Mouse (Mus musculus) hindbrain, postnatal 0 days (tissue): ENCODE measurements at regions not wholly inside any gene's neighbourhood (a gene's known extent, or its start where the extent isn't known, plus 50 kb on each side); places are given as distances from the start of the nearest gene placed in this dataset.

Experiments used
- ATAC-seq: fragments of 200-750 bp; cut with Nextera tagmentation; 2 replicates; pipeline ENCODE4 v1.8.0; 2017; ENCODE audit warnings: mild to moderate bottlenecking, moderate TSS enrichment, moderate library complexity
- DNase-seq: peaks from one replicate; pipeline ENCODE4 v3.0.0-alpha.2; 2015; ENCODE audit warnings: low spot score
- H3K27ac ChIP-seq: fragments of 300-500 bp; sonication (generic); 2 replicates; pipeline ENCODE4 v1.5.1; 2014; ENCODE audit warnings: mild to moderate bottlenecking
- H3K27me3 ChIP-seq: fragments of 300-500 bp; sonication (generic); 2 replicates; pipeline ENCODE4 v1.6.1; 2014; ENCODE audit warnings: low read length, mixed read lengths; ENCODE audit not compliant: insufficient read depth
- H3K36me3 ChIP-seq: fragments of 300-500 bp; sonication (generic); 2 replicates; pipeline ENCODE4 v1.6.1; 2014; ENCODE audit warnings: low read length, mixed read lengths; ENCODE audit not compliant: insufficient read depth
- H3K4me1 ChIP-seq: fragments of 300-500 bp; sonication (generic); 2 replicates; pipeline ENCODE4 v1.6.1; 2014; ENCODE audit warnings: antibody characterized with exemption, low read length, mixed read lengths; ENCODE audit not compliant: insufficient read depth
- H3K4me2 ChIP-seq: fragments of 300-500 bp; sonication (generic); 2 replicates; pipeline ENCODE4 v1.6.1; 2014; ENCODE audit warnings: low read depth, mild to moderate bottlenecking, low read length, moderate library complexity, mixed read lengths
- H3K4me3 ChIP-seq: fragments of 300-500 bp; sonication (generic); 2 replicates; pipeline ENCODE4 v1.5.1; 2014; ENCODE audit warnings: low read length
- H3K9ac ChIP-seq: fragments of 300-500 bp; sonication (generic); replicated peaks from 2 replicates; pipeline ENCODE4 v1.6.1; 2014; ENCODE audit warnings: mild to moderate bottlenecking, low read length, moderate library complexity, mixed read lengths
- H3K9me3 ChIP-seq: fragments of 300-500 bp; sonication (generic); 2 replicates; pipeline ENCODE4 v1.6.1; 2016; ENCODE audit warnings: low read length, mixed read lengths
- CTCF ChIP-seq: IDR thresholded peaks from 2 replicates; pipeline ENCODE4 v1.5.1; 2016; ENCODE audit warnings: antibody characterized with exemption, control low read depth, low read depth
- WGBS: fragments of 180-500 bp; shearing (Covaris S2); extraction: QIAGEN DNeasy Blood & Tissue Kit; methylation state at CpG from one replicate; pipeline ENCODE4 v1.1.7; 2014; 5-methylcytosine and 5-hydroxymethylcytosine counted together

DNA sequence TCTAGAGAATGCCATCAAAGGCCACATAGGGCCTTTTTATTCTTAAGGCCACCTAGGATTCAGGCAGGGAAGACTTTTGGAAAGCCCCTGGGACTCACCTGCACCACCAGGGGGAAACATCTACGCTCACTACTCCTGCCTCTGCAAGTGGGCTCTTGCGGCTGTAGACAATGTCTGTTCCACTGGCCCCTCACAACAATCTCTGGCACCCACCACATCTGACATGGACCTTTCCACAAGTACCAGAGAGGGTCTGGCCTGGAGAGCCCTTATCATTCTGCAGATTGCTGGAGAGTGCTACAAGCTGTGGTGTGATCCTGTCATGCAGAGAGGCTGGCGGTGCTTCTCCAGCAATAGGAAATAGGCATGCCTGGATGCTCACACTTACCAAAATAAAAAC, 84.1 kb upstream of the Hddc2 start:
- no peaks in the 10 kb centered on the region for H3K36me3 ChIP-seq
- H3K4me2 ChIP-seq = no peak overlapping the region
- ATAC-seq (no peak), DNase-seq (no peak)
- TF ChIP-seq CTCF = no peak
- no peak overlapping the region for H3K27ac ChIP-seq
- H3K4me3 ChIP-seq = no peak overlapping the region
- H3K9me3 ChIP-seq = no peaks in the 10 kb centered on the region
- WGBS = 91% methylated on average over 3 of the region's 3 CpGs
- H3K4me1 ChIP-seq = no peaks in the 10 kb centered on the region
- H3K9ac ChIP-seq = no peak overlapping the region
- no peaks in the 10 kb centered on the region for H3K27me3 ChIP-seq

DNA sequence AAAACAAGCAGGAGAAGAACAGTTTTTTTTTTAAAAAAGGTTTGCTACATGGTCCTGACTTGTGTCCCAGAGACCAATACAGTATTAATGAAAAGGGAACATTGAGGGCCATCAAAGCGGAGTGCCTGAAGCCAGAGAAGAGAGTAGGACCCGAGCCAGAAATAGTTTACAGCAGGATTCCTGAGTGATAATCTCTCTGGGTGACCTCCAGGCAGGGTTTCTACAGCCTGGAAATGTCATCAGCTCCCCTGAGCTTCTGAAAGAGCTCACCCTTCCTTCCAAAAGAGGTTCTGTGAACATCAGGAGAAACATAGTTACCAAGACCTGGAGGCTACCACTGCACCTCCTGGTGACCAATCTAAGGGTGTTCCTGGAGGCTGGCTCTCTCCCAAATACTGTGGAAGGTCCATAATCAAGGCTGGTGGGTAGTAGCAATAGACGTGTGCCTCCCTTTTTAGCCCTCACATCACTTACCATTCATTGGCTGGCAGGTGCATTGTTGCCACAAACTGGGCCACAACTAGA, 70.7 kb upstream of the Hddc2 start:
- no peak overlapping the region for H3K9ac ChIP-seq
- H3K4me1 ChIP-seq = no peaks in the 10 kb centered on the region
- 63% methylated on average over 3 of the region's 3 CpGs for WGBS
- H3K4me3 ChIP-seq = no peak overlapping the region
- H3K4me2 ChIP-seq = no peak overlapping the region
- TF ChIP-seq CTCF = no peak
- DNase-seq = no peak
- ATAC-seq = no peak
- H3K36me3 ChIP-seq = no peaks in the 10 kb centered on the region
- no peaks in the 10 kb centered on the region for H3K27me3 ChIP-seq
- no peak overlapping the region for H3K27ac ChIP-seq
- no peaks in the 10 kb centered on the region for H3K9me3 ChIP-seq

DNA sequence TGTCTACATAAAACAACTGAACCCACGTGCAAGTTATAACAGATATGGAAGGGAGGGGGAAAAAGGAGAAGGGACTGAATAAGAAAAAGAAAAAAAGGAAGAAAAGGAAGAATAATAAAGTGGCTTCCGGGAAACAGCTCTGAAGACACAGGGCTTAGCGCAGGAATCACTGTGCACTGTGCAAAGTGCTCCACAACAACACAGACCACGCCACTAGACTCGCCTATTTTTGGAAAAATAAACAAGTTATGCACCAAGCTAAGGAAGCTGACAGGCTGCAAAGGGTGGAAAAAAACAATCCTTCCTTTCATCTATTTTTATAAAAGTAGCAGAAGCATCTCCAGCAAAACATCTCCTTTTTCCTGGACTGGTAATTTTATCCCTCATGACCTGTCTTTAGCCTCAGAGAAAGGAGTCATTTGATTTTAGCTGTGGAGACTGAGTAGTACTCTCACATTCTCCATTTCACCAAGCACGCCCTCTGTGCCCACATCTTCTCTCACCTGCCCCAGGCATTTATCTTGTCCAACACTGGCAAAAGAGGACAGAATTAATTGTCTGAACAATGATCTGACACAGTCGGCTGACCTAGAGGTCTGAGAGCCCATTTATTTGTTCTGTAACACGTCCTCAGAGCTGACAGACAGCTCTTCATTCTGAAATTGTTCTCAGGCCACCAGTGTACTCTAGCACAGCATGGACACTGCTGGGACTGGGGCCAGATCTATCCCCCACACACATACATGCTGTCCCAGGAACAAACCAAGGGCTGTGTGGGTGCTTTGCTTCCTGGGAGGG, 60.4 kb upstream of the Hddc2 start:
- 55% methylated on average over 8 of the region's 8 CpGs for WGBS

DNA sequence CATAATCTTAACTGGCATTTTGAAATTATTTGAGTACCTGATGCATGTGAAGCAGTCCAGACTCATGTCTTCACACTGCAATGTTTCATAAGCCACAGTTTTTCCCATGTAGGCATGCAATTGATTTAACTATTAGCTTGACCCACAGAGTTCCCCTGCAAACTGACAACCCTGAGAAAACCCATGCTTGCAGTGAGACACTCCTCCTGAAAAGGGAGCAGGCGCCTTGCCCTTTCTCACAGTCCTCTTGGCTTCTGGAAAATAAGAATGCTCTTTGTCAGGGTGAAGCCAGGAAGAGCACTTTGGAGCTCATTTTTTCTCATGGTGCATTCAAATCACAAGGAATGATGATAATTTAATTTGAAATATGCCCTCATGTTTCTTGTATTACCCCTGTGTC, 56.2 kb upstream of the Hddc2 start:
- Histone ChIP-seq H3K27ac (no peak overlapping the region), H3K27me3 (no peaks in the 10 kb centered on the region), H3K4me1 (0 out of 2 replicates have a peak, but pooled peaks cover 6% of the 10 kb centered on the region), H3K36me3 (no peaks in the 10 kb centered on the region), H3K4me2 (no peak overlapping the region), H3K9ac (no peak overlapping the region), H3K9me3 (no peaks in the 10 kb centered on the region), H3K4me3 (no peak overlapping the region)
- DNase-seq = peak; percentile 1
- 75% methylated on average over 1 of the region's 1 CpGs for WGBS
- no peak for TF ChIP-seq CTCF
- no peak for ATAC-seq

More for the DNA sequence above, 60.4 kb upstream of the Hddc2 start:
- Histone ChIP-seq H3K4me2 (no peak overlapping the region), H3K9me3 (no peaks in the 10 kb centered on the region), H3K4me1 (0 out of 2 replicates have a peak, but pooled peaks cover 6% of the 10 kb centered on the region), H3K36me3 (no peaks in the 10 kb centered on the region), H3K9ac (no peak overlapping the region), H3K4me3 (no peak overlapping the region), H3K27ac (no peak overlapping the region), H3K27me3 (no peaks in the 10 kb centered on the region)
- ATAC-seq (peak; percentile 63; the same call in 1 of the 2 replicates), DNase-seq (peak; percentile 18)
- no peak for TF ChIP-seq CTCF

DNA sequence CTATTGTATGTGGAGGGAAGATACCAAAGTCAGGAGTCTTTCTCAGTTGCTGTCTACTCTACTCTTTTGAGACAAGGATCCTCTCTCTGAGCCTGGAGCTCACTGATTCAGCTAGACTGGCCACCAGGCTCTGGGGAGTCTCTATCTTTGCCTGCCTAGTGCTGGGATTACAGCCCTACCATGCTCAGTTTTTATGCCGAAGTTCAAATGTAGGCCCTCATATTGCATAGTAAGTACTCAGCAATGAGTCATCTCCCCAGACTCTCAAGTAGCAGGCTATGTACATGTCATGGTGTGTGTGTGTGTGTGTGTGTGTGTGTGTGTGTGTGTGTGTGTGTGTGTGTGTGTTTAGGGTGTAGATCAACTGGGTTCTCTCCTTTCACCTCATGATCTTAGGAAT, 55.6 kb upstream of the Hddc2 start:
- H3K9me3 ChIP-seq = no peaks in the 10 kb centered on the region
- TF ChIP-seq CTCF = no peak
- no peak overlapping the region for H3K27ac ChIP-seq
- ATAC-seq (no peak), DNase-seq (no peak)
- no peak overlapping the region for H3K4me2 ChIP-seq
- H3K27me3 ChIP-seq = no peaks in the 10 kb centered on the region
- no peak overlapping the region for H3K4me3 ChIP-seq
- H3K4me1 ChIP-seq = 0 out of 2 replicates have a peak, but pooled peaks cover 6% of the 10 kb centered on the region
- H3K9ac ChIP-seq = no peak overlapping the region
- WGBS = 88% methylated on average over 1 of the region's 1 CpGs
- no peaks in the 10 kb centered on the region for H3K36me3 ChIP-seq

DNA sequence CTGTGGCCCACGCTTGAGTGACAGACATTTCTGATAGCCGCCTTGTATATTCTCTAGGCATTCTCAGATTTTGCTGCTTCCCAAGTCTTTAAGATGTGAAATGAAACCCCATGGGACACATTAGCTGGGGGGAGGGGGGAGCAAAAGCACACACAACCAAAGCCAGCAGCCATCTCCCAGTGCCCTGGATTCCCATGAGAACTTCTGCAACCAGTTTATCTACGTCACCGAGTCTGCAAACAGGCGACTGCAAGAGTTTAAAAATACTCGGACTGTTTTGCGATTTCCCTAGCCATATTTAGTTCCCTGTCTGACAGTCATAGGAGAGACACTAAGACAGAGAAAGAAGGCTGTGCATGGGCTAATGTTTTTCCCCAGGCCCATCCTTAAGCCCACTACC, 52.3 kb upstream of the Hddc2 start:
- DNase-seq = peak; percentile 6
- WGBS = 79% methylated on average over 7 of the region's 7 CpGs
- H3K9ac ChIP-seq = no peak overlapping the region

More for the DNA sequence above, 52.3 kb upstream of the Hddc2 start:
- Histone ChIP-seq H3K4me1 (no peaks in the 10 kb centered on the region), H3K9me3 (no peaks in the 10 kb centered on the region), H3K27me3 (no peaks in the 10 kb centered on the region), H3K36me3 (no peaks in the 10 kb centered on the region), H3K4me3 (no peak overlapping the region), H3K4me2 (no peak overlapping the region), H3K27ac (no peak overlapping the region)
- ATAC-seq = no peak
- no peak for TF ChIP-seq CTCF
